Mouse (Mus musculus): ENCODE measurements at regions not wholly inside any gene's neighbourhood (a gene's known extent, or its start where the extent isn't known, plus 50 kb on each side); places are given as distances from the start of the nearest gene placed in this dataset.

DNA sequence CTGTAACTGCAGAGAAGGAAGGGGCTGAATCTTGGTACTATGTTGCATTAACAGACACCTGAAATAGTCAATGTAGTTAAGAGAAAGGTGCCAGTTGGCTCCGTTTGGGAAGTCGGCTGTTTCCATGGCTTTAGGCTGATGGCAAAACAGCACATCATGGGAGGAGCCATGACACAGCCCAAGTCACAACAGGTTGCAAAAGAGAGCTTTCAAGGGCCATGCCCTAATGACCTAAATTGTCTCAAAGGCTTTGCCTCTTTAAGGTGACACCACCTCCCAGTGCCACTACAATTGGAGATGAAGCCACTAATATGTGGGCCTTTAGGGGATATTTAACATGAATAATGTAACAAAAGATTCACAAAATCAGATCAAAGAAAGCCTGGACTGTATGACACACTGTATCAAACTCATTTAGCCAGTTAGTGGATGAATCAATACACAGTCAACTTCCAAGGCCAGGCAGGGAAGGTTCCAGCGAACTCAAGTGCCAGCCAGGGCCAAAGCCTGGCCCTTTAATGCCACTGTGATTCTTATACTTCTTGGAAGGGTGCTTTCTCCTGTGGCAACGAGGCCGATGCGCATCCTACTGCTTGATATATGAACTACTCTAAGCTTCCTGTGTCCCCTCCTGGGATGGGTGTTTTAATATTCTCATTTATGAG, 167.5 kb upstream of the Stt3b start:
- intact Hi-C loops (cut with DNase I), result no loop called here
- no peak for DNase-seq

DNA sequence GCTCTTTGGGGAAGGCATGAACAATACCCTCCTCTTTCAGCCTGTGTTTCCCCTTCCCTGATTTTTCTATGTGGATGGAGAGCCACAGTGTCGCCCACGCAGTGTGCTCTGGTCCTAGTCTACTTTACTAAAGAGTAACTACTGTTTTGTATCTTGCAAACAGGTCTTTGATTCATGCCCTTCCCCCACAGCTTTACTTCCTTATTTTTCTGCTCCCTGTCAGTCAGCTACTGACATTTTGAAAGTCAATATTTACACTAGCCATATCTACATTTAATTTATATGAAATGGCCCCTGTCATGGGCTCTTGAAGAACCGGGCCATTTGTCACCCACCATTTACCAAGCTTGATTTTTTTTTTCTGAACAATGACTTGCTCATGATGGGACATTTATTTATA, 168.7 kb upstream of the Stt3b start:
- intact Hi-C loops (cut with DNase I), result no loop called here
- no peak for DNase-seq

DNA sequence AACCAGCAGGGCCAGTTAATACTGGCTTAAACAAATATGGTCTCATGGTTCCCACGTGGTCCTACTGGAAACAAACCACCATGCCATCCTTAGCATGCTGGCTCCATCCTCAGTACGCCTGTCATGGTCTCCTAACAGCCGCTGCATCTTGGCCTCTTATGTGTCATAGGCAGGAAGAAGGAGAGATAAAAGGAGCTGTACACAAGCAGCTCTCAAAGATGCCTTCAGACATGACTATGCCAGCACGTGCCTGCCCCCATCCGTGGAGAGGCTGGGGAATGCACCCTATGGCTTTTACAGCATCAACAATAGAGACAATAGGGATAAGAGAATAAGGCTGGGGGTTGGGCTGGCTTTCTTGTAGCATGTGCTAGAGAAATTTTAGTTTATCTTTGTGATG, 171.0 kb upstream of the Stt3b start:
- intact Hi-C loops (cut with DNase I), result no loop called here
- DNase-seq, result no peak

DNA sequence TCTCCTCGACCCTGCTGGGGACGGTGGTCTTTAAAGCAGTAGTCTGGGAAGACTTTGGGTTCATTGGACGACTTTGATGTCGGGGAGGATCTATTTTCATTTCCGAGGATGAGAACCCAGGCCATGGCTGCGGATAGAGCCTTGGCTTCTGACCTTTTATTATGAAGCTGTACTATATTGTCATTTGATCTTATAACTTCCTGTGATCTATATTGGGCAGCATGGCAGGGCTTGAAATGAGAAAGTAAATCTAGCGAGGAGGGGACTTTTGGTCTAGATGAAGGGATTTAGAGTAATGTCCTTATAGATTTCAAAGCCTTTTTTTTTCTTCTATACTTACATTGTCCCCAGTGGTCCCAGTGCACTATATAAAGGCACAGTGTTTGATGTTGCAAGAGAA, 172.8 kb upstream of the Stt3b start:
- intact Hi-C loops (cut with DNase I), result no loop called here
- DNase-seq, result no peak

DNA sequence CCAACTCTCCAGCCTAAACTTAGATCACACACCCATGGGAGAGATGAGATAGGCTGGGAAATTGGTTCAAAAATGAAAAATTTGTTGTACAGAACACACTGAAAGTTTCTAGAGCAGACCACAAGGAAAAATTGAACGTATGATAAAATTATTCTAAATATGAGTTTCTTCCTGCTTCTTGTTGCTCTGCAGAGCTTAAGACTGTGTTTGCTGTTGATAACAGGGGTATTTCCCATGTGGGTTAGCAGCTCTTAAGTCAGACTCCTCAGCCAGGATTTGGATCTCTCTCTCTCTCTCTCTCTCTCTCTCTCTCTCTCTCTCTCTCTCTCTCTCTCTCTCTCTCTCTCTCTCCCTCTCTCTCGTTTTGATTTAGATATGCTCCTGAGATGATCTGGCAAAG, 173.5 kb upstream of the Stt3b start:
- intact Hi-C loops (cut with DNase I), result no loop called here
- DNase-seq, result no peak

DNA sequence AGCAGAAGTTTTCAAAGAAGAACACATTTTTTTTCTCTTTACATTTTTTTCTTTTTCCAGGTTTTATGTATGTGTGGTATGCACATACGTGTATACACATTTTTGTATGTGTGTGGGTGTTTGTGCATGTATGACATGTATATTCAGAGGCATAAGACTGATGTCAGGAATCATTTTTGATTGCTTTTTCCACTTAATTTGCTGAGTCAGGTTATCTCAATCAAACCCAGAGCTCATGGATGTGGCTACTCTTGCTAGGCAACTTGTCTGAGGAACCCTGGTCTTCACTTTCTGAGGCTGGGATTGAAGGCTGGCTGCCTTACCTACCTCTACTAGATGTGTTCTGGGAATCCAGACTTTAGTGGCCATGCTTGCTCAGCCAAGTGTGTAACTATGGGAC, 174.2 kb upstream of the Stt3b start:
- DNase-seq, result no peak

DNA sequence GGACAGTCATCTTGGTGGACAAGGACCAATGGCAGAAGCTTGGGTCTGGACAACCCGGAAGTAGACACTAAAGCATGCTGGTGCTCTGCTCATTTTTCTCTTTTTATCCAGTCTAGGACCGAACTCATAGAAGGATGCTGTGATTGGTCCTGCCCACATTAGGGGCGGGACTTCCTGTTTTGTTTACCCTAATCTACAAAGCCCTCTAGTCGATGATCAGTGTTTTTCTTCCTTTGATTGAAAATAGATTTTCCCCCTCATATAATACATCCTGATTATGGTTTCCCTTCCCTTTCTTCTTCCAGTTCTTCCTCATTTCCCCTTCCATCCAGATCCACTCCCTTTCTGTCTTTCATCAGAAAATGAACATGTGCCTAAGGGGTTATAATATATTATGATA, 175.0 kb upstream of the Stt3b start:
- no peak for DNase-seq
- intact Hi-C loops (cut with DNase I), result no loop called here

More for the DNA sequence above, 174.2 kb upstream of the Stt3b start:
- intact Hi-C loops (cut with DNase I), result no loop called here

DNA sequence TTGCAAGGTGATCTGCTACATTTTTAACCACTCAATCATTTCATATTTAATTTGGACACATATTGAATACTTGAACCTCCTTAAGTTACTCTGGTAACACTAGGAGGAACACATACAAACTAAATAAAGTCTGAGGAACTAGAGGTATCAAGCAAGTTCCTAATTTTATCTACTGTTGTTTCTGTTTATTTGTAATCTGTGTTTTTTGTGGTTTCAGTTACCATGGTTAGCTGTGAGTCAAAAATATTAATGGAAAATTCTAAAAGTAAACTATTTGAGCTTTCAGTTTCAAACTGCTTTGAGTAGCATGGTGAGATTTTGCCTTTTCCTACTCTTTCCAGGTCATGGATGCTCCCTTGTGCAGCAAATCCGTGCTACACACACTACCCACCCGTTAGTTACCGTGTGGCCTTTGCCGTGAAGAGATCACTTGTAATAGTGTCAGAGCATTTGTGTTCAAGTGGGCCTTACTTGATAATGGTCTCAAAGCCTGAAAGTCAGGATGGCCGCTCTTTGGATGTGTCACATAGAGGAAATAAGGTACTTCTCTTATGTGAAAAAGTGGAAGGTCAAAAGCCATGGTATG, 177.0 kb upstream of the Stt3b start:
- DNase-seq, result no peak
- intact Hi-C loops (cut with DNase I), result no loop called here

DNA sequence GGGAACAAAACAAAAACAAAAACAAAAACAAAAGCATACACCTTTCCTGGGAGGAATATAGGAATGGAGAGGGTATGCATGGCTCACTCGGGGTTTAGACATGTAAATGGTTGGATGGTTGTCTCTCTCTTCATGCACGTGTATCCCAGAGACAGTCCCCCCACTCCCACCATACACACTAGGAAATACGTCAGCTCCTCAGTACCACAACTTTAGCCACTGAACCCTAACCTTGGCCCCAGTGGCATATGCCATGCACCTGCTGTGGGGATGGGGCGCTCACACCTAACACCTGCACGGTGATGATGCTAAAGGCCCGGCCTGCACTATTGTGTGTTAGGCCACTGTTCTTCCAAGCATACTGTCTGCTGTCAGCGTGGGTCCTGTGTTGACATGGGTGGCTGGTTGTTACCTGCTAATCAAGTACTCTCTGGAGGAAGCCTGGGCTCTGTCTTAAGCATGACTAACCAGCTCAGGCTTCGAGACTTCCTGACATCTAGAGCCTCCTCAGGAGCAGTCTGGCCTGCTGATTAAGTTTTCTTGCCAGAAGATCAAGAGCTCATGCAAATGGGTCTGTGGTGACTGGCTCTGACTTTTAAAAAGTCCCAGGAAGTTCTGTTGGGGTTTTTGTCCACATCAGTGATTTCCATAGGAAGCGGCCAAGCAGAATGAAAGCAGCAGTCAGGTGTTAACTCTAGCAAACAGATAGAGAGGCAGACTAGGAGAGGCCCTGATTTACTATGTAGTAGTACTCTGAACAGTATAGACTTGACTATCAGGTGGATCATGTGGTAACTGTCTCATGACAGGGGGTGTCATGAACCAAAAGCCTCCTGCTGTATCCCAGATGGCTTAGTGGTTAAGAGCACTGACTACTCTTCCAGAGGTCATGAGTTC, 178.9 kb upstream of the Stt3b start:
- no peak for DNase-seq
- intact Hi-C loops (cut with DNase I), result no loop called here

DNA sequence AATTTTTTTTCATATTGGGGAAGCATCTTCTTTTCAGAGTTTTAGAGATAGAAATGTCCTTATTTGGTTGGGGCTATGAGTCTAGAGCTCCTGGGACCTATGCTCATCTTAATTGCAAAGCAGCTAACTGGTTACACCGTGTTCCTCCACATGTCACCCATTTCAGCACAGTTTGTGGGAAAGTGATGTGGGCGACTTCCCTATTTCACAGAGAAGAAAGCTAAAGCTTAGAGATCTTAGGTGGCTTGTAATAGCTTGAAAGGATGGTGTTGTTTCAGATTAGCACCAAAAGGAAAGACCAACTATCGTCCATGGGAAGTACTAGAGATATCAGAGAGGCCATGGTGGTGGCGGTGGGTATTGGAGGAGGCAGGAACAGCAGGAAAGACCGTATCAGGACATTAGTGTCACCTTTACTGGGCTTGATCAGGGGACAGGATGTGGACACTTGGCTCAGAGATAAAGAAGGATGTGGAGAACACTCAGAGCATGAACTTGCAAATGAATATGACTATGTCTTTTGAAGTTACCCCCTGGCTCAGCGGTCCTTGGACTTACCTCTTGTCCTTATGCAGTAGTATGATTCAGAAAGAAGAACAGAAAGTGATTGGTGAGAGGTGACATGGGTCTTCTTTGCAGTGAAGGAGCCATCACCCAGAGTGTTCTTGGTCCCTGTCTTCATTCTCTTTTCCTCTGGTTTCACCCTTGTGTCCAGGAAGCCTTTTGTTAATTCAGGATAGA, 182.4 kb upstream of the Stt3b start:
- no peak for DNase-seq
- intact Hi-C loops (cut with DNase I), result no loop called here

DNA sequence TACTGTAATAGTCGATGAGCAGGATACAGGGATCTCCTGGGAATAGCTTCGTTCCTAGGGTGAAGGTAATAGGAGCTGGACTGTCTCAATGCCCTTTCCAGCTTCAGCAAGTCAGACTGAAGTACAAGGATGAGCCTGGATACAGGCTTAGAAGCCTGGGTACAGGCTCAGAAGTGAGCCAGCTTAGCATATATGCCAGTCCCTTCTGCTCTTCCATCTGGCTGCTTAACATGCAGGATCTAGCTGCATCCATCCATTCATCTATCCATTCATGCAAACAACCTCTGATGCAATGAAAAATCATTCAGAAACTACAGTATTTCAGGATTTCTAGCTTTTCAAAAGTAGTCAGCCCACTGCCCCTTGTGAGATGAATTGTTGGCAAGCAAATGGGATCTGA, 183.5 kb upstream of the Stt3b start:
- intact Hi-C loops (cut with DNase I), result no loop called here
- DNase-seq, result no peak

DNA sequence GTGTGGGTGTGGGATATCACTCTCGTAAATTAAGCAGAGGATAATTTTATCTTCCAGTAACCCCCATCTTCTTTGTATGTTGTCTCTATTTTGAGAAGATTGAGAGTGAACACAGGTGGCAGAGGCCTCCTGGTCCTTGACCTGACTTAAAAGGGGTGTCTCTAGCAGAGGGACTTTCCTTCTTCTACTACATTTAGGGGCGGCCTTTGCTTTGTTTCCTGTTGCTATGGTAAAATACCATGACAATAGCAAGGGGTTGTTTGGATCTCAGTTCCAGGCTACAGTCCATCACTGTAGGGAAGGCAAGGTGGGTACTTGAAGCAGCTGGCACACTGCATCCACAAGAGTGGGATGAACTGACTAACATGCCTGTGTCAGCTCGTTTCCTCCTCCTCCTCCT, 189.3 kb upstream of the Stt3b start:
- intact Hi-C loops (cut with DNase I), result no loop called here
- no peak for DNase-seq

DNA sequence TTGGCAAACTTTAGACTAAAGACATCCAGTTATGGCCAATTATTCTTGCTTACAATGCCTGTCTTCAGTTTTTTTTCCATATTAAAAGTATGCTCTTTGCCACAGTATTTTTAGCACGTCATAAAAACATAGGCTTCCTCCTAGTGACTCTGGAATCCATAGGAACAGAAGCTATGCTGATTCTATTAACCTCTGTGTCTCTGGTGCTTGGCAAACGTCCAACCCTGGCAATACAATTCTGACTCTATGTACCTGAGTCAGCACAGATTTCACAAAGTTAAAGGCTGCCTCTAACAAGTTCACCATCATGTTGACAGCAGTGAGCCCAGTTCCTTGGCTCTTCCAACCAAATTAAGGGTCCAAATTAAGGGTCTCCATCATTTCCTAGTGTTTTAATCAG, 194.6 kb upstream of the Stt3b start:
- intact Hi-C loops (cut with DNase I), result no loop called here

DNA sequence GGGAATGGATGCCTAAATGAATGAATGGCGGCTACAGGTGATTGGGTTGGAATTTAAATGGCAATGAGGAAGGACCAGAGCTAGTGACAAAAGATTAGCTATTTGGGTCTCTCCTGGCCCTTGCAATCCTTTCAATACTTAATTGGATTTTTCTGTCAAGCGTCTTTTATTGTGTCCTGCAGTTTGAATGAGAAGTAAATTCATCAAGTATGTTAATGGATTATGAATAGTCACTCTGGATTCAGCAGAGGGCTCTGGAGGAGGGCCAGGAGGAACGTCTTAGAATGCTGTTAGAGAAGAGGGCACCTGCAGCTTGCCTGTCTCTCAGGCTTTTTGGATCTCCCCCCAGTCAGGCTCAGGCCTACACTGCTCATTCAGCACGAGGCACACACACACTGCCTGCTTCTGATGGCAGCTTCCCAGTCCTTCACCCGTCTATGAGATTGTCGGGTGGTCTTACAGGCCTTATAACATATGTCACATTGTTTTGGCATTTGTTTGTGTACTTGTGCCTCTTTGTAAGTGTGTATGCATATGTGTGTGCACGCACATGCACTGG, 197.0 kb upstream of the Stt3b start:
- intact Hi-C loops (cut with DNase I), result no loop called here

More for the DNA sequence above, 194.6 kb upstream of the Stt3b start:
- no peak for DNase-seq

DNA sequence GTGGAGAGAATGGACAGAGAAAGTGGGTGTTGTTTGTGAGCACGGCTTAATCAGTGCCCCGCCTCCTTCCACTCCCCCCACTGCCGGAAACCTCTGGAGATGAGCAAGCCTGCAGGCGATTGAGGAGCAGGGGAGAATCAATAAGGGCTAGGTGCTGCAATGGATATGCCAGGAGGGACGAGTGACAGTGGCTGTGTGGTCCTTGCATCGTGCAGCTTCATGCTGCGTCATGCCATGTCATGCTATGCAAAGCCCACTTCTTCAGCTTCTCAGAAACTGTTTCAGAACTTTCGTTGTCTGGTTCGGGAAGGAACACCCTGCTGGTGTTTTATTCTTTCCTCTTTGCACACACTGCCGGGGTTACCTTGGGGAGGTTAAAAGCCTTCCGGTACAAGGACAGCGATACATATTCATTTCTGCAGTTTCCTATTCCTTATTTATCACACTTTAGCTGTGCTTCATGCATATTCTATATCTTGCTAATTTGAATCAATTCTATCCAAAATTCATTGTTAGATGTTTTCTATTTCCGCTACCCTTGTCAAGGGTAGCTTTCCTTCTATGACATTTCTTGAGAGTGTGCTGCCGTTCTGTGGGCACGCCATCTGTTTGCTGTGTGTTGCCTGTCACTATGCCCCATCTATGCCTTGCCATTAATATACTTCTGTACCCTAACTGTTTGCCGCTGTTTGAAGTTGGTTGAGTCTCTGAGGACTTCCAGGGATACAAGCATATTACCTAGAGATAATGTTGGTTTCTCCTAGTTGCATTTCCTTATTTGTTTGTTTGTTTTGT, 202.8 kb upstream of the Stt3b start:
- DNase-seq, result no peak
- intact Hi-C loops (cut with DNase I), result no loop called here

More for the DNA sequence above, 197.0 kb upstream of the Stt3b start:
- DNase-seq, result no peak

DNA sequence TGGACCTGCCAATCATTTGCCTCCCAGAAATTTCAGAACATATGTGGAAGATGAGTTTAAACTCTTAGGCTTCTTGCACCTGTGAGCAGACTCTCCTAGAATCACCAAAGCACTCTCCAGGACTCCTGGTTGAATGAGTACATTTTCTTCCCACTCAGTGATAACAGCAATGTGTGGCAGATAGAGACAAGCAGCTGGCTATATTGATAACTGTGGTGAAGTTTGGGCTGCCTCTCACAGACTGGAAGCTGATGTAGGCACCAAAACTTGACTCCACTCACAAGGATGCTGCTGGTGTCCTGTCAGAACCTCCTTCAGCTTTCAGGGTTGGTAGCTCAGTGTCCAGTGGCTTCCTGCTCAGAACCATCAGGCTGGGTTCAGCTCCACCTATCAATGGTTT, 207.7 kb upstream of the Stt3b start:
- intact Hi-C loops (cut with DNase I), result no loop called here
- DNase-seq, result no peak

DNA sequence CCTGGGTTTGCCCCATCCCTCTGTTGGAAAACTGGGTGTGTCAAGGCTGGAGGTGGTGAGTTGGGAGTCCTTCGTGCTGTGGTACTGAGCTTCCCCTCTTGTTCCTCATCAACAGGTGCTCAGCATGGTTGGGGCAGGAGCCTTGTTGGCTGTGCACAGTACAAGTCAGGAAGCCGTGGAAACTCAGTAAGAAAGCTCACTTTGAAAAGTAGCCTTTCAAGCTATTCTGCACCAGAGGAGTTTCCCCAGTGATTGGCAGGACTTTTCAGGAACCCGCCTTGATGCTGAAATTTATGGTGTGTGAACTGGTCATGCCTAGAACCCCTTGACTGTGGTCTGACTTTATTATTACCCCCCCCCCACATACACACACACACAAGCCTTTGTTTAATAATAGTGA, 213.9 kb upstream of the Stt3b start:
- intact Hi-C loops (cut with DNase I), result no loop called here
- DNase-seq, result no peak

DNA sequence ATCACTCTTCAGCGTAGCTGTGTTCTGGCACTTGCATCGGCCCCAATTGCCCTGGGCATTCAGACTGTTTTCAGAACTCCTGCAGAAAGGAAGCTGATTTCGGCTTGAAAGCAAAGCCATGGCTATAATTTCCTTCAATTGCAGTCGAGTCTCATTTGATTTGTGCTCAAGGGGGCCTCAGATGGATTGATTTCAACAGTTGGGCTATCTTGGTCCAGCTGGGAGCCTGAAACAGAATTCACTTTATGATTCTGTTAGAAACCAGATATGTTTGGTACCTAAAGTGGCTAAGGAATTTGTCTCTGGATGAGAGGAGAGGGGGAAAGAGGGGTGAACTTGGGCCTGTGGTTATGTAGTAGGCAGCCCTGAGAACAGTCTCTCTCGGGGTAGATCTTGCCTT, 214.4 kb upstream of the Stt3b start:
- intact Hi-C loops (cut with DNase I), result no loop called here

DNA sequence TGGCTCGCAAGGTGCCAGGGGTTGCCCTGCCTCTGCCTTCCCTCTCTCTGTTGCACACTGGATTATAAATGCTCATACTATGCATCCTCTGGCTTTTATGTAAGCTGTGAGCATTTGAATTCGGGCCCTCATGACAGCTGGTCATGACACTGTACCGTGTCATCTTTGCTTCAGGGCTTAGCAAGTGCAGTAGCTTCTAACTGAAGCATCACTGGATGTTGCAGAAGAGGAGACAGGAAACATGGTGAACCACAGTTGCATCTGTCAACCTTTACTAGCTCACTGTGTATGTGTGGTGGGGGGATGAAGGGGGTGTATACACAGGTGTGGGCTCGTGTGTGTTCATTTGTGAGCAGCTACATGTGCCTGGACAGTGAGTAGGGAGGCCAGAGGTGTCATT, 216.1 kb upstream of the Stt3b start:
- no peak for DNase-seq
- intact Hi-C loops (cut with DNase I), result no loop called here

More for the DNA sequence above, 214.4 kb upstream of the Stt3b start:
- no peak for DNase-seq

DNA sequence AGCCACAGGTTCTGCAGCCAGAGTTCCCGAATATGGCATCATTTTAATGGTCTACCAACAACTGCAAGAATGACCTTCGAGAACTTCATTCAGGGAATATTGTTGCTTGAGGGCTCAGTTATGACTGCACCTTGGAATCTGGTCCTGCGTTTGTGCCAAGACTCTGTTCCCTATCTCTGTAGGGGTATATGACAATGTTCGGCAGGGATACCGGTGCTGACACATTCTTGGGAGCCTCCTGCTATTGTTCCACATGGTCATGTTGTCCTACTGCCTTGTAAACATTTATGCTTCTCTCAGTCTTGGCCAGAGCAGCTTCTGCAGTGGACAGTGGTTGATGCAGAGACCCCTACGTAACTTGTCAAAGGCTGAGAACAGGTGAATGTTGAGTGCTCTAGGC, 216.8 kb upstream of the Stt3b start:
- intact Hi-C loops (cut with DNase I), result no loop called here
- DNase-seq, result no peak
